Mouse (Mus musculus) testis, adult 2 months (tissue): ENCODE results near the gene 2310039H08Rik.

Experiments used
- CTCF ChIP-seq: fragments of 200-500 bp; IDR thresholded peaks from 2 replicates; pipeline ENCODE4 v1.5.1; 2012; ENCODE audit warnings: low read depth, mild to moderate bottlenecking, inconsistent platforms, low read length, moderate library complexity; ENCODE audit not compliant: control insufficient read depth, insufficient read depth, insufficient replicate concordance
- POLR2A ChIP-seq: fragments of 200-500 bp; IDR thresholded peaks from 2 replicates; pipeline ENCODE4 v1.6.1; 2012; ENCODE audit warnings: low read depth, mild to moderate bottlenecking, inconsistent platforms, low read length, moderate library complexity; ENCODE audit not compliant: control insufficient read depth

GRCm38 (mm10) chr17:46817734-46818158, 45.3 kb downstream of the 2310039H08Rik start:
- TF ChIP-seq POLR2A: no peak
- TF ChIP-seq CTCF: no peak
